Mouse (Mus musculus): ENCODE data around the gene Rpp14. TPM values are rescaled to one million over a fixed set of nuclear protein-coding genes. Genes with fewer than 3 reads are reported as not detected.

Gene Rpp14
- total and polyA plus RNA-seq, 2 experiments from 2014 or later, result 18.9 to 36.2 TPM

- TF ChIP-seq CTCF (IDR thresholded peaks at IDR 0.05; ENCODE audit: low read depth), result no peak
- H3K4me3 ChIP-seq (ENCODE audit: low read length), result no peak overlapping the region
- H3K27ac ChIP-seq, result no peak overlapping the region
- H3K9me3 ChIP-seq (ENCODE audit: low read length), result no peaks in the 10 kb centered on the region
- 91% methylated on average over 6 of the region's 6 CpGs for WGBS
- ATAC-seq (no peak; the same call in 1 of the 2 replicates), DNase-seq (ENCODE audit: low spot score) (no peak)
- no peaks in the 10 kb centered on the region for H3K36me3 ChIP-seq (ENCODE audit: insufficient read depth, low read length)
- no peaks in the 10 kb centered on the region for H3K27me3 ChIP-seq (ENCODE audit: insufficient read depth, low read length)
- H3K9ac ChIP-seq (replicated peaks; ENCODE audit: low read length), result no peak overlapping the region
- no peaks in the 10 kb centered on the region for H3K4me1 ChIP-seq (ENCODE audit: insufficient read depth, low read length)
- H3K4me2 ChIP-seq (ENCODE audit: low read depth, low read length), result no peak overlapping the region
Observed at GRCm38 (mm10) chr14:8111545-8111944, 31.4 kb downstream of the Rpp14 start.

- H3K36me3 ChIP-seq (ENCODE audit: insufficient read depth, low read length), result no peaks in the 10 kb centered on the region
- no peaks in the 10 kb centered on the region for H3K9me3 ChIP-seq (ENCODE audit: low read length)
- 92% methylated on average over 8 of the region's 8 CpGs for WGBS
- no peak for TF ChIP-seq CTCF (IDR thresholded peaks at IDR 0.05; ENCODE audit: low read depth)
- no peak for ATAC-seq
- H3K4me1 ChIP-seq (ENCODE audit: insufficient read depth, low read length), result no peaks in the 10 kb centered on the region
- no peak overlapping the region for H3K27ac ChIP-seq
- no peak overlapping the region for H3K9ac ChIP-seq (replicated peaks; ENCODE audit: low read length)
- no peak for DNase-seq (ENCODE audit: low spot score)
- H3K4me3 ChIP-seq (ENCODE audit: low read length), result no peak overlapping the region
- no peaks in the 10 kb centered on the region for H3K27me3 ChIP-seq (ENCODE audit: insufficient read depth, low read length)
- no peak overlapping the region for H3K4me2 ChIP-seq (ENCODE audit: low read depth, low read length)
Observed at GRCm38 (mm10) chr14:8112036-8112435, 31.9 kb downstream of the Rpp14 start.

GRCm38 (mm10) chr14:8113616-8114015, 33.4 kb downstream of the Rpp14 start:
- H3K27ac ChIP-seq, result no peak overlapping the region
- 89% methylated on average over 2 of the region's 2 CpGs for WGBS
- DNase-seq (ENCODE audit: low spot score) (no peak), ATAC-seq (no peak)
- no peaks in the 10 kb centered on the region for H3K36me3 ChIP-seq (ENCODE audit: insufficient read depth, low read length)
- no peak for TF ChIP-seq CTCF (IDR thresholded peaks at IDR 0.05; ENCODE audit: low read depth)
- H3K9ac ChIP-seq (replicated peaks; ENCODE audit: low read length), result no peak overlapping the region
- H3K4me3 ChIP-seq (ENCODE audit: low read length), result no peak overlapping the region
- H3K9me3 ChIP-seq (ENCODE audit: low read length), result no peaks in the 10 kb centered on the region
- H3K4me2 ChIP-seq (ENCODE audit: low read depth, low read length), result no peak overlapping the region
- H3K27me3 ChIP-seq (ENCODE audit: insufficient read depth, low read length), result no peaks in the 10 kb centered on the region
- no peaks in the 10 kb centered on the region for H3K4me1 ChIP-seq (ENCODE audit: insufficient read depth, low read length)

- H3K27ac ChIP-seq, result no peak overlapping the region
- ATAC-seq (no peak), DNase-seq (ENCODE audit: low spot score) (no peak)
- H3K27me3 ChIP-seq (ENCODE audit: insufficient read depth, low read length), result no peaks in the 10 kb centered on the region
- no peak overlapping the region for H3K4me2 ChIP-seq (ENCODE audit: low read depth, low read length)
- no peak overlapping the region for H3K9ac ChIP-seq (replicated peaks; ENCODE audit: low read length)
- H3K9me3 ChIP-seq (ENCODE audit: low read length), result no peaks in the 10 kb centered on the region
- no peaks in the 10 kb centered on the region for H3K36me3 ChIP-seq (ENCODE audit: insufficient read depth, low read length)
- H3K4me3 ChIP-seq (ENCODE audit: low read length), result no peak overlapping the region
- no peaks in the 10 kb centered on the region for H3K4me1 ChIP-seq (ENCODE audit: insufficient read depth, low read length)
- TF ChIP-seq CTCF (IDR thresholded peaks at IDR 0.05; ENCODE audit: low read depth), result no peak
- 69% methylated on average over 3 of the region's 3 CpGs for WGBS
Observed at GRCm38 (mm10) chr14:8114306-8114705, 34.1 kb downstream of the Rpp14 start.

GRCm38 (mm10) chr14:8114756-8115155, 34.6 kb downstream of the Rpp14 start:
- TF ChIP-seq CTCF (IDR thresholded peaks at IDR 0.05; ENCODE audit: low read depth), result no peak
- Histone ChIP-seq H3K4me1 (ENCODE audit: insufficient read depth, low read length) (no peaks in the 10 kb centered on the region), H3K9me3 (ENCODE audit: low read length) (no peaks in the 10 kb centered on the region), H3K9ac (replicated peaks; ENCODE audit: low read length) (no peak overlapping the region), H3K36me3 (ENCODE audit: insufficient read depth, low read length) (no peaks in the 10 kb centered on the region), H3K4me2 (ENCODE audit: low read depth, low read length) (no peak overlapping the region), H3K4me3 (ENCODE audit: low read length) (no peak overlapping the region), H3K27ac (no peak overlapping the region), H3K27me3 (ENCODE audit: insufficient read depth, low read length) (no peaks in the 10 kb centered on the region)
- ATAC-seq, result no peak
- WGBS, result 91% methylated on average over 1 of the region's 1 CpGs
- no peak for DNase-seq (ENCODE audit: low spot score)

- no peaks in the 10 kb centered on the region for H3K27me3 ChIP-seq (ENCODE audit: insufficient read depth, low read length)
- DNase-seq (ENCODE audit: low spot score) (no peak), ATAC-seq (no peak)
- H3K4me3 ChIP-seq (ENCODE audit: low read length), result no peak overlapping the region
- WGBS, result 76% methylated on average over 4 of the region's 4 CpGs
- H3K9ac ChIP-seq (replicated peaks; ENCODE audit: low read length), result no peak overlapping the region
- H3K4me1 ChIP-seq (ENCODE audit: insufficient read depth, low read length), result no peaks in the 10 kb centered on the region
- no peak overlapping the region for H3K4me2 ChIP-seq (ENCODE audit: low read depth, low read length)
- H3K27ac ChIP-seq, result no peak overlapping the region
- TF ChIP-seq CTCF (IDR thresholded peaks at IDR 0.05; ENCODE audit: low read depth), result no peak
- H3K36me3 ChIP-seq (ENCODE audit: insufficient read depth, low read length), result peaks cover 4% of the 10 kb centered on the region; the same call in 1 of the 2 replicates
- no peaks in the 10 kb centered on the region for H3K9me3 ChIP-seq (ENCODE audit: low read length)
Observed at GRCm38 (mm10) chr14:8115772-8116171, 35.6 kb downstream of the Rpp14 start.

- Histone ChIP-seq H3K4me2 (ENCODE audit: low read depth, low read length) (no peak overlapping the region), H3K4me1 (ENCODE audit: insufficient read depth, low read length) (no peaks in the 10 kb centered on the region), H3K4me3 (ENCODE audit: low read length) (no peak overlapping the region), H3K27me3 (ENCODE audit: insufficient read depth, low read length) (no peaks in the 10 kb centered on the region), H3K27ac (no peak overlapping the region), H3K9ac (replicated peaks; ENCODE audit: low read length) (no peak overlapping the region), H3K9me3 (ENCODE audit: low read length) (no peaks in the 10 kb centered on the region), H3K36me3 (ENCODE audit: insufficient read depth, low read length) (peaks cover 4% of the 10 kb centered on the region; the same call in 1 of the 2 replicates)
- 81% methylated on average over 2 of the region's 2 CpGs for WGBS
- no peak for ATAC-seq
- no peak for DNase-seq (ENCODE audit: low spot score)
- TF ChIP-seq CTCF (IDR thresholded peaks at IDR 0.05; ENCODE audit: low read depth), result no peak
Observed at GRCm38 (mm10) chr14:8117371-8117770, 37.2 kb downstream of the Rpp14 start.
